Mouse (Mus musculus) right cerebral cortex, postnatal 36 days (tissue): ENCODE results near the gene Mroh2a.

ENCODE experiments used
- DNase-seq, 2 experiments: peaks; one replicate each; pipeline ENCODE4 v3.0.0; 2022; ENCODE audit warnings: low spot score in 2 of 2, mixed read lengths in 1 of 2

Gene Mroh2a

GRCm38 (mm10) chr1:88226670-88227379, at the start of gene Mroh2a:
Gene Mroh2a, plus strand, starts transcription at chr1:88226986.
- no peak for DNase-seq

GRCm38 (mm10) chr1:88179657-88180056, 47.1 kb upstream of the Mroh2a start:
- no peak for DNase-seq

- no peak for DNase-seq
These were observed 40.4 kb upstream of the Mroh2a start for GRCm38 (mm10) chr1:88186325-88186935.

GRCm38 (mm10) chr1:88192136-88192535, 34.6 kb upstream of the Mroh2a start:
- DNase-seq = no peak

- no peak for DNase-seq
These were observed 31.1 kb upstream of the Mroh2a start for GRCm38 (mm10) chr1:88195687-88196086.

- DNase-seq = no peak
These were observed 29.3 kb upstream of the Mroh2a start for GRCm38 (mm10) chr1:88197443-88197842.

GRCm38 (mm10) chr1:88199996-88200395, 26.8 kb upstream of the Mroh2a start:
- no peak for DNase-seq

- no peak for DNase-seq
These were observed 26.3 kb upstream of the Mroh2a start, which contains the start of gene Ugt1a2 for GRCm38 (mm10) chr1:88200456-88200855. Gene Ugt1a2, plus strand, starts transcription at chr1:88200601.

- peak; percentile 65 to 78 for DNase-seq
These were observed 21.4 kb upstream of the Mroh2a start, which contains the start of gene Dnajb3 for GRCm38 (mm10) chr1:88205294-88205922. Gene Dnajb3, minus strand, starts transcription at chr1:88205782.

- no peak for DNase-seq
These were observed 19.8 kb upstream of the Mroh2a start for GRCm38 (mm10) chr1:88206843-88207479.

- DNase-seq = no peak
These were observed 15.0 kb upstream of the Mroh2a start, which contains the start of gene Ugt1a1 for GRCm38 (mm10) chr1:88211812-88212211. Gene Ugt1a1, plus strand, starts transcription at chr1:88211959.

GRCm38 (mm10) chr1:88212341-88213045, 14.3 kb upstream of the Mroh2a start:
- no peak for DNase-seq

- no peak for DNase-seq
These were observed 13.7 kb upstream of the Mroh2a start for GRCm38 (mm10) chr1:88213061-88213460.

- no peak for DNase-seq
These were observed 12.9 kb upstream of the Mroh2a start for GRCm38 (mm10) chr1:88213766-88214461.

- DNase-seq = no peak
These were observed 12.3 kb upstream of the Mroh2a start for GRCm38 (mm10) chr1:88214462-88214952.

- DNase-seq = no peak
These were observed 11.1 kb upstream of the Mroh2a start for GRCm38 (mm10) chr1:88215466-88216380.

- no peak for DNase-seq
These were observed 10.2 kb upstream of the Mroh2a start for GRCm38 (mm10) chr1:88216551-88216950.

- DNase-seq = no peak
These were observed 9.6 kb upstream of the Mroh2a start for GRCm38 (mm10) chr1:88217144-88217543.

GRCm38 (mm10) chr1:88217576-88217975, 9.2 kb upstream of the Mroh2a start:
- DNase-seq = no peak

- DNase-seq = no peak
These were observed 8.7 kb upstream of the Mroh2a start for GRCm38 (mm10) chr1:88218051-88218450.
